Mouse (Mus musculus) ES-Bruce4 (cell line): ENCODE measurements around the gene Ngrn. TPM values are rescaled to one million over a fixed set of nuclear protein-coding genes. Genes with fewer than 3 reads are reported as not detected.

Source experiments
- H3K27ac ChIP-seq: 2 replicates; pipeline ENCODE4 v1.5.1; 2012; ENCODE audit warnings: low read length, inconsistent platforms; ENCODE audit not compliant: insufficient read depth
- H3K27me3 ChIP-seq: 2 replicates; pipeline ENCODE4 v1.6.1; 2012; ENCODE audit warnings: mild to moderate bottlenecking, low read length, inconsistent platforms; ENCODE audit not compliant: control insufficient read depth, poor library complexity, insufficient read depth, severe bottlenecking
- H3K36me3 ChIP-seq: 2 replicates; pipeline ENCODE4 v1.6.1; 2012; ENCODE audit warnings: inconsistent platforms, mild to moderate bottlenecking, low read length, moderate library complexity; ENCODE audit not compliant: control insufficient read depth, poor library complexity, insufficient read depth, severe bottlenecking
- H3K4me1 ChIP-seq: one replicate; pipeline ENCODE4 v1.8.1; 2011; ENCODE audit warnings: low read length; ENCODE audit not compliant: control insufficient read depth, insufficient read depth
- H3K4me3 ChIP-seq: 2 replicates; pipeline ENCODE4 v1.5.1; 2011; ENCODE audit warnings: low read depth, mild to moderate bottlenecking, low read length
- H3K9ac ChIP-seq: 2 replicates; pipeline ENCODE4 v1.6.1; 2012; ENCODE audit warnings: low read depth, mild to moderate bottlenecking, inconsistent platforms; ENCODE audit not compliant: poor library complexity, severe bottlenecking
- H3K9me3 ChIP-seq: replicated peaks from 2 replicates; pipeline ENCODE4 v1.6.1; 2012; ENCODE audit warnings: mild to moderate bottlenecking, low read length, inconsistent platforms; ENCODE audit not compliant: control insufficient read depth, poor library complexity, insufficient read depth, severe bottlenecking
- CTCF ChIP-seq: IDR thresholded peaks from one replicate; pipeline ENCODE4 v1.8.1; 2011; ENCODE audit warnings: low read depth, low read length
- EP300 ChIP-seq: IDR thresholded peaks from 2 replicates; pipeline ENCODE4 v1.6.1; 2011; ENCODE audit warnings: low read depth, low read length; ENCODE audit not compliant: insufficient read depth
- POLR2A ChIP-seq: IDR thresholded peaks from one replicate; pipeline ENCODE4 v1.8.1; 2011; ENCODE audit warnings: low read length; ENCODE audit not compliant: insufficient read depth
- polyA plus RNA-seq: library from polyadenylated mRNA; stranded (reverse); fragments of >200 nt; gene quantifications from 2 replicates; pipeline ENCODE4 v1.2.4, GENCODE M21; 2011; ENCODE audit warnings: low read depth; ENCODE audit not compliant: missing spikeins, insufficient read depth, insufficient read length

The Ngrn gene
- polyA plus RNA-seq, 1 experiment, result 32.5 TPM

- Histone ChIP-seq H3K9me3 (no peaks in the 10 kb centered on the region), H3K4me3 (no peak overlapping the region), H3K4me1 (no peaks in the 10 kb centered on the region), H3K9ac (no peak overlapping the region), H3K27ac (no peak overlapping the region), H3K36me3 (peaks cover 55% of the 10 kb centered on the region), H3K27me3 (no peaks in the 10 kb centered on the region)
- TF ChIP-seq CTCF, result no peak
- TF ChIP-seq POLR2A, result no peak
Measured at GRCm38 (mm10) chr7:80299568-80299967, 38.6 kb downstream of the Ngrn start.

- no peak for TF ChIP-seq POLR2A
- TF ChIP-seq CTCF, result peak; percentile 51
- H3K9me3 ChIP-seq, result no peaks in the 10 kb centered on the region
- H3K27ac ChIP-seq, result no peak overlapping the region
- no peak overlapping the region for H3K4me3 ChIP-seq
- H3K9ac ChIP-seq, result no peak overlapping the region
- H3K36me3 ChIP-seq, result peaks cover 70% of the 10 kb centered on the region
- H3K27me3 ChIP-seq, result no peaks in the 10 kb centered on the region
- no peaks in the 10 kb centered on the region for H3K4me1 ChIP-seq
Measured at GRCm38 (mm10) chr7:80301522-80301921, 40.5 kb downstream of the Ngrn start.

- Histone ChIP-seq H3K4me1 (no peaks in the 10 kb centered on the region), H3K9ac (no peak overlapping the region), H3K36me3 (peaks cover 97% of the 10 kb centered on the region), H3K4me3 (no peak overlapping the region), H3K9me3 (no peaks in the 10 kb centered on the region), H3K27me3 (no peaks in the 10 kb centered on the region), H3K27ac (no peak overlapping the region; the same call in 1 of the 2 replicates)
- TF ChIP-seq CTCF (no peak), EP300 (no peak), POLR2A (no peak)
Measured at GRCm38 (mm10) chr7:80307766-80308165, 46.8 kb downstream of the Ngrn start.

- Histone ChIP-seq H3K36me3 (peaks cover 94% of the 10 kb centered on the region), H3K27ac (no peak overlapping the region), H3K9ac (no peak overlapping the region), H3K4me3 (no peak overlapping the region), H3K27me3 (no peaks in the 10 kb centered on the region), H3K4me1 (no peaks in the 10 kb centered on the region), H3K9me3 (no peaks in the 10 kb centered on the region)
- TF ChIP-seq POLR2A (no peak), CTCF (no peak), EP300 (no peak)
Measured at GRCm38 (mm10) chr7:80310771-80311170, 49.8 kb downstream of the Ngrn start.

Other genes with a start within 250 kb of the Ngrn start
- 80.1 and 86.7 TPM in 2 replicates for gene Zfp710, start 236.4 kb upstream of the Ngrn start, polyA plus RNA-seq
- gene Idh2, start 145.8 kb upstream of the Ngrn start, polyA plus RNA-seq, result 178 and 182 TPM in 2 replicates
- 27.1 and 29.0 TPM in 2 replicates for gene Sema4b, start 74.4 kb upstream of the Ngrn start, polyA plus RNA-seq
- 35.5 and 38.4 TPM in 2 replicates for gene Cib1, start 28.4 kb upstream of the Ngrn start, polyA plus RNA-seq
- 3.3 and 4.3 TPM in 2 replicates for gene Gdpgp1, start 28.4 kb upstream of the Ngrn start, polyA plus RNA-seq
- gene Ttll13, start 14.8 kb upstream of the Ngrn start, polyA plus RNA-seq, result 0.84 and 1.2 TPM in 2 replicates
- gene Vps33b, start 8.4 kb downstream of the Ngrn start, polyA plus RNA-seq, result 15.7 and 16.2 TPM in 2 replicates
- gene Prc1, start 33.2 kb downstream of the Ngrn start, polyA plus RNA-seq, result 246 and 258 TPM in 2 replicates
- 16.3 and 26.5 TPM in 2 replicates for gene Rccd1, start 63.2 kb downstream of the Ngrn start, polyA plus RNA-seq
- gene Unc45a, start 79.8 kb downstream of the Ngrn start, polyA plus RNA-seq, result 24.0 and 25.3 TPM in 2 replicates
- gene Hddc3, start 81.9 kb downstream of the Ngrn start, polyA plus RNA-seq, result 9.7 and 12.8 TPM in 2 replicates
- 16.1 and 18.1 TPM in 2 replicates for gene Man2a2, start 110.2 kb downstream of the Ngrn start, polyA plus RNA-seq
- gene Fes, start 126.7 kb downstream of the Ngrn start, polyA plus RNA-seq, result 0.76 and 3.1 TPM in 2 replicates
- gene Furin, start 144.2 kb downstream of the Ngrn start, polyA plus RNA-seq, result 32.5 and 40.3 TPM in 2 replicates